Mouse (Mus musculus): Measurements from ENCODE around the gene Gm9972. TPM values are rescaled to one million over a fixed set of nuclear protein-coding genes. Genes with fewer than 3 reads are reported as not detected.

Gm9972 gene
- total RNA-seq (2021) = not detected
- long read RNA-seq, experiment 1 = 0 reads
- long read RNA-seq, experiment 2 = 0 reads

DNA sequence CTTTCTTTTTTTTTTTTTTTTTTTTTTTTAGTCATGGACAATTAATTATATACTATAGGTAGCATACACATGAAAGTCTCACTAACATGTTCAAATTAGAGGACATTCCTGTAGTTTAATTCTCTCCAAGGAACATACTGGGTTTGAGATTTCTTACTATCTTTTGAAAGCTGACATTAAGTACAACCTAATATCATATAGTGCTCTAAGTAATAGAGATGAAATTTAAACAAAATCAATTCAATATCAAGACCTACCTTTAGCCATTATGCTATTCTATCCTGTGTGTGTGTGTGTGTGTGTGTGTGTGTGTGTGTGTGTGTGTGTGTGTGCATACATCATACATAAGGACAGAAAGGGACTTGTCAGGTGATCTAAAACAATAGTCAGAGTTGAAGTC is at the start of gene Gm9972:
Gene Gm9972, plus strand, starts transcription at position 301 of the 400 bp plus-strand sequence.
- intact Hi-C loops (cut with DNase I) = no loop called here
- DNase-seq (ENCODE audit: low spot score in 2 of 2) = no peak

DNA sequence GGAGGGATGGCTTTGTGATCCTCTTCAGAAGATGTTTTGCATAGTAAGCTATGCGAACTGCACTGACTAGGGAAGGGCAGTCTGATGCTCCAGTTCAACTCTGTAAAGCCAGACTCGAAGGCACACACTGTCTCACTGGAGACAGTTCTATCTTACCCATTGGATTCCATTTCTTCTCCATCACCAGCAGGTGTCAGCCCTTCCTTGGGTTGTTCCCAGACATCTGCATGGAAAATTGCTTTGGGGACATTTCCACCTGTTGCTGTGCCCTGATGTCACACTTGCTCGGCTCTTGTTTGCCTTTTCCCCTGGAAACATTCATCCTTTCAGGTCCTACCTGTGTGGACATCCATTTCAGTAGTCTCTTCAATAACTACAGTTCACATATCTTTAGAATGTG is 36.4 kb upstream of the Gm9972 start:
- DNase-seq (ENCODE audit: low spot score in 2 of 2) = peak; percentile 6 to 15
- intact Hi-C loops (cut with DNase I) = loop anchor here (5.0 kb wide), 1 partner anchor 263 kb away; no protein-coding TSS in a partner anchor

DNA sequence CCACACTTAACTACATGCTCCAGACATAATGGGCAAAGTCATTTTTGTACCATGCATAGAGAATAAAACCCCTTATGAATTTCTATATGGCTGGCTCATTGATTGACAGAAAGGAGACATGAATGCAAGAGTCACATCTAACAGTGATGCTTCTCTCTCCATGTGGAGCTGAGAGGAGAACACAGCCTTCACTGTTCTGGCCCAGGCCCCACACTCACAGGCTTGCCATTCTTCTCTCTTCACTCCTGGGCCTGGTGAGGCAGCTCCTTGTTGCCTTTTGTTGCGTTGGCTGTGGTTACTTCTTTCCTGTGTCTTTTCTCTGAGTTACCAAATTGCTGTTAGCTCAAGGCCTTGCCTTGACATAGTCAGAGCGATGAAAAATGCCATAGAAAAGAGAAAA is 23.6 kb upstream of the Gm9972 start:
- no peak for DNase-seq (ENCODE audit: low spot score in 2 of 2)
- intact Hi-C loops (cut with DNase I) = no loop called here

DNA sequence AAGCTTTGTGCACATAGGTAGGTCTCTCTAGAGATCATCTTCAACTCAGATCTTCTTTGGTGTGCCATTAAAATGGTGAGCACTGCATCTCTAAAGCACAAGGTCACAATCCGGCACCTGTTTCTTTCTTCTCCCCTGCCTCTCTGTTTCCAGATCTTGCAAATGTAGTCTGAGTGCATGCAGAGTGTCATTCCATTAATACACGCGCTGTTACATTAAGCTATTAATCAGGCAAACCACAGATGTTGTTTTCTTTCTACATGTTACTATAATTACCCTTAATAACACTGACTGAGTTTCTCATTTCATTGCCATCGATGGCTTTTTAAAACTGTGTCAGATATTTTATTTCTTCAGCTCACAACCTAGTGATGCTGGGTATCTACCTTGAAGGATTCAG is 22.6 kb upstream of the Gm9972 start:
- intact Hi-C loops (cut with DNase I) = no loop called here

DNA sequence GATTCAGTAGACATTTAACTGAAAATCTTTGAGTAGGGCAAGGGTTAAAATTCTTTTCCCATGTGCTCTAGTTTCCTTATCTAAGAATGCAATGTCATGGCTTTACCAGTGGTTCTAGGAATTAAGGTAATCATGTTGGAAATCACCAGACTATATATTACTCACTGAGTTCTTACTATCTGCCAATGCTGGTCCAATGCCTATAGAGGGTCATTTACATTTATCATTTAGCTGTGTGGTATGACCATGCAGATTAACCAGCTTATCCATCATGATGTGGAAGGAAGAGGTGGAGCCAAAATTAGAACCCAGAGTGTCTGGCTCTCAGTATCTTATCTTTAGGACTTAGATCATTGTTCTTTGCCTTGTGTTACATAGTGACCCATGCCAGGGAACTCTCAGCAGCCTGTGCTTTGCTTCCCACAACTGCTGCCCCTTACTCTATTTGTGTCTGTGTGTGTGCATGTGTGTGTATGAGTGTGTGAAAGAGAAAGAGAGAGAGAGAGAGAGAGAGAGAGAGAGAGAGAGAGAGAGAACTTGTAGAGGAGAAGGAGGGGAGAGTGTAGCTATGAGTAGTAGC is 12.3 kb upstream of the Gm9972 start:
- DNase-seq (ENCODE audit: low spot score in 2 of 2) = no peak
- intact Hi-C loops (cut with DNase I) = no loop called here

More for the DNA sequence above, 22.6 kb upstream of the Gm9972 start:
- DNase-seq (ENCODE audit: low spot score in 2 of 2) = no peak

DNA sequence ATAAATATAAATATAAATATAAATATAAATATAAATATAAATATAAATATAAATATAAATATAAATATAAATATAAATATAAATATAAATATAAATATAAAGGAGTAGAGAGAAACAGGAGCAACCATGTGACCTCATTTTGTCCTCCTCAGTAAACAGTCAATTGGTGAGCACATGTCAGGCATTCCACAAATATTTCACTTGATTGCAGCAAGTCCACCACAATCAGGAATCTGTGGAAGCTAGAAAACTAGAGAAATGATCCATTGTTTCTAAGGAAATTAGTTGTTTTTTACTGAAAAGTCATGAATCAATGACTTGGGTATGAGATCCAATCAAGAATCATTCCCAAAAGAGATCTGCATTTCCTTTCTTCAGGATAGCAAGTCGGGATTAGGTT is 5.7 kb upstream of the Gm9972 start:
- DNase-seq (ENCODE audit: low spot score in 2 of 2) = no peak
- intact Hi-C loops (cut with DNase I) = no loop called here

DNA sequence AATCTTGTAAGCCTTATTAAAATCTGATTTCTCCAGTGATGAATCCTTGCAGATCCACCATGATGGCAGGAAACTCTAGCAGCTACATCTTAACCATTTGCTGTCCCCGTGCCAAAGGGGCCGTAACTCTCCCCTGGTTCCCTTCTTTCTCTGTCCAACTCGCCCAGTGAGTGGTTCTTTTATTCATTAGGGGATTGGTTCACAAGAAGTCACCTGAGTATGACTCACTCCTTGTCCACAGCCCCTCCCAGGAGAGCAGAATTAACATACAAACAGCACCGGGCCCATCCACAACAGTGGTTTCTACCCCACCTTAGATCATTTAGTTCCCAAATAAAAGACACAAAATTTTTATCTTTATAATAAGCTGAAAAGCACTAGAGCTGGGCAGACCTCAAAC is 3.4 kb upstream of the Gm9972 start:
- intact Hi-C loops (cut with DNase I) = no loop called here
- DNase-seq (ENCODE audit: low spot score in 2 of 2) = no peak

DNA sequence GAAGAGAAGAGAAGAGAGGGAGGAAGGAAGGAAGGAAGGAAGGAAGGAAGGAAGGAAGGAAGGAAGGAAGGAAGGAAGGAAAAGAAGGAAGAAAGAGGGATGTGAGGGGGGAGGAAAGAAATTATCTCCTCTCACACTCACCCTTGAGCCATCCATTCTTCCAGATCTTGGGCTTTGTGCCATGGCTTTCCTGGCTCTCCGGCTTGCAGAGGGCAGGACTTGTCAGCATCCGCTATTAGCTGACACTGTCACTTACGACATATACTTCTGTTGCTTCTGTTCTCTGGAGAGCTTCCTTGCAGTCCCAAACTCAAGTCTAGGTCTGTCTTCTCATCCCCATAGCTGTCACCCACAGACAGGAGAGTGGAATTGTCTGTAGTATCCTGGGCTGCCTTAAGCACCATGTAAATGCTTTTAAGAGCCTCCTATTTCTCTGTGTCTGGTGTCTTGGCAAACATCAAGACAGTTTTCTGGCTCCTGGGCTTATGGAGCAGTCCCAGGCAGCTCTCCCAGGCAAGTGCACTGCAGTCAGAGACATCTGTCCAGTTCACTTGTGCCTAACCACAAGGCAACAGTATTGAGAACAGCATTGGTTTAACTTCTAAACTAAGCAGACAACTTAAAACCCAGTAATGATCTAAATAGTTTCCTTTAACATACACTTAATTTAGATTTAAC is 10.5 kb downstream of the Gm9972 start:
- intact Hi-C loops (cut with DNase I) = no loop called here

DNA sequence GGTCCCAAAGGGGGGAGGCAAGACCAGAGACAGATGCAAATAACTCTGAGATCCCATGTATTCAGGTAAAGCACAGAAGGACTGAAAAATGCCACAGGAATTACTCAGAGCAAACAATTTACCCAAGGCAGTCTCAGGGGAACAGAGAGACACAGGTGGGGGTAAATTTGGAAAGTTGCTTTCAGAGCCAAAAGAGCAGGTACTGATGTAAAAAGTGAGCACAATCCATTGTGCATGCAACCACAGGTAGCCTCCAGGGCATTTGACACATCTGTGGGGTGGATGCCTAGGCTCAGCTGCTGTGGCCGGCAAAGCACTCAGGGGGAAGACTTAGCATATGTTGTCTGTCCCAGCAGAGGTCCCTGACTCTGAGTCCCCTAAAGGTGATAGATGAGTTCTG is 13.8 kb downstream of the Gm9972 start:
- DNase-seq (ENCODE audit: low spot score in 2 of 2) = no peak
- intact Hi-C loops (cut with DNase I) = no loop called here

More for the DNA sequence above, 10.5 kb downstream of the Gm9972 start:
- no peak for DNase-seq (ENCODE audit: low spot score in 2 of 2)

DNA sequence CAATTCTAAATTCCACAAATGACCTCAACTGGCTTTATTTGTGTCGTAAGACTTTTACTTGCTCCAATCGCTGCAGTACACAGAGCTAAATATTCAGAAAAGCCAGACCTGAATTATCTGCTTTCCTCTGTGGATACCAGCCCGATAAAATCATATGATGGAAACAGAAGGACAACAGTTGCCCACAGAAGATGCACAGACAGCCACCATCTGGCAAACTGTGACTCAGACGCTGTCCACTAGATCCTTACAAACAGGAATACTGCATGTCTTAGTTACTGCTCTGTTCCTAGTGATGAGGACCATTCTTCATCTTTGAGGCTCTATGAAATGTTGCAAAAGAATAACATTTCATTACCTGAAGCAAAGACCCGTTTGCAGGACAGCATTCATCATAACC is 19.4 kb downstream of the Gm9972 start:
- peak; percentile 5 to 24 for DNase-seq (ENCODE audit: low spot score in 2 of 2)
- intact Hi-C loops (cut with DNase I) = no loop called here

DNA sequence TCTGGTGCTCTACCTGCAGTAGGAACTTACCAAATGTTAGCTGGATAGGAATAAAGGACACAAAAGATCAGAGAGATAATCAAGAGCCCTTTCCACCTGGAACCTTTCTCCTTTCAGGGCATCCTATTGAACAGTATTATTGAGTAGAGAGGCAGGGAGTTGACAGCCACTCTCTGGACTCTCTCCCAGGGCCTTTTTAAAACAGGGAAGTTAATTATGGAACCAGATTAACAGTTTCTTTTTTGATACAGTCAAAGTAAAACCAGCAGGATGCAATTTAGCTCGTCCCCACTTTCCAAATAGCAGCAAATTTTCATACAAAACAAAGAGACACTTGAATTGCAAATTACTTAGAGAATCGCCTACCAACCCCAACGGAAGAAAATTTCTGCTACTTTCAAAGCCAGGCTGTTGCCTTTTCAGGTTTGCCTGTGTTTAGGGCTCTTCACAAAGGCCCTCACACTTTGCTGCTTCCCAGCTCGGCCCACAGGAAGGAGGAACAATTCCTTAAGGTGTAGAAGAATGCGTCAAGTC is 24.0 kb downstream of the Gm9972 start:
- DNase-seq (ENCODE audit: low spot score in 2 of 2) = peak; percentile 5 to 7
- intact Hi-C loops (cut with DNase I) = no loop called here

DNA sequence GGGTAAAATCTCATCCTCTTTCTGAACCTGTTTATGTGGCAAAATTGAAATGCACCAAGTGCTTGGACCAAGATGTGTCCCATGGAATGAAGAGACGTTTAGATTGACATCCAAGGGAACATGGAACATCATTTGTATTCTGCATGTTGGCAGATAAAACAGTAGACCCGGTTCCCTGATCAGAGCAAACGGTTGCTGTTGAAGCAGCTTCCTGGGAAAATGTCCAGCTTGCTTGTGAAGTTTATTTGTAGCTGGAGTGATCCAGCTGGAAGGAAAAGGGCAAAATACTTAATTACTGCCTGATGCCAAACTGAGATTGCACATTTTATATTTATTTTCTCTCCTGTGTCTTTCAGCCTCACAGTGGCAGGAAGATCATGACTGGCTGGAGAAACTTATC is 26.7 kb downstream of the Gm9972 start:
- peak; percentile 12 to 28 for DNase-seq (ENCODE audit: low spot score in 2 of 2)
- intact Hi-C loops (cut with DNase I) = no loop called here

DNA sequence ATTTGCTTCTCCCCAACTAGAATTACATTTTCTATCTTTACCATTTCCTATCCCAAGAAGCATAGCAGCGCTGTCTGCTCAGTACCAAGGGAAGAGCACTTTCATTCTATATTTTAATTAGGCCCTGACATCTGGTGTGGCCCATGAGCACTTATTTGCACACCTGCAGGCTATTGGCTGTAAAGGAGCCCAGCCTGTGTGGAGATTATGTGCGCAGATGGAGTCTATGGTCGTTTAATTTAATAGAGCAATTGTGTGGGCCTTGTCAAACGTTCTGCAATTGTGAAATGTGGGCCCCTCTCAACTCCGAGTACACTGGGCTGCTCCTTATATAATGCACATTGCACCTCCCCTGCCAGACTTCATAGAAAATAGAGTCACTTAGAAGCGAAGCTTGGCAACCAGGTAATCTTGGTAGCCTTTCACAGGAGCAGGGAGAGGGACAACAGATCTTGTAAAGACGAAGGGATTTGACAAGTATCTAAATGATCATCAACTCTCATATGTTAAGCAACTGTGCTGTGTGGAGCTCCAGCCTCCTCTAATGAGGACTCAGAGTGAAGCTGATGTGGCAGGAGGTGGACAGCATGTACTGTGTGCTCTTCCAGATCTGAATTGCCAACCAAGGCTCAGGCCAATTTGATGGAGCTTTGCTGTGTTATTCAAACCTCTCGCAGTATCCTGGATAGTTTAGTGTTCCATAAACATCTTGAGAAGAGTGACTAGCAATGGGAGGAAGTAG is 50.9 kb downstream of the Gm9972 start:
- DNase-seq (ENCODE audit: low spot score in 2 of 2) = no peak
- intact Hi-C loops (cut with DNase I) = no loop called here

Other genes starting within 250 kb of the Gm9972 start
- 1 to 10 TPM; 1.0 to 1.8 TPM for gene Atp10b, start 114.1 kb downstream of the Gm9972 start, total RNA-seq (2021)

Data from left cerebral cortex, postnatal 14 days (tissue).